Mouse (Mus musculus): Measurements from ENCODE around the gene Tmem269. TPM values are rescaled to one million over a fixed set of nuclear protein-coding genes. Genes with fewer than 3 reads are reported as not detected.

Gene Tmem269
- total RNA-seq, 2 experiments from 2014 or later = not detected

DNA sequence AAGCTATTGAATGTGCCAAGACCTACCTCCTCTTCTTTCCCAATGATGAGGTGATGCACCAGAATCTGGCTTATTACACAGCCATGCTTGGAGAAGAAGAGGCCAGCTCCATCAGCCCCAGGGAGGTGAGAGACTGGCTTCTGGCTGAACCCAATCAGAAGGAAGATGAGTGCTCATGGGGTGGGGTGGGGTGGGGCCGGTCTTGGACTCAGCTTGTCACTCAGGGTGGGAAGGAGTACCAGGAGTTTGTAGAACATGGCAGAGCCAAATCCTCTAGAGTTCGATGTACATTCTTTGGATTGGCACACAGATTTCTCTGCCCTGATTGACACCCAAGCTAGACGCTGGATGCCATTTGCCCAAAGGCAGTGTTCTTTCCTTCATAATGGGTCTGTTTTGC lies 20.6 kb upstream of the Tmem269 start:
- no peak for DNase-seq (ENCODE audit: low spot score in 2 of 2)

DNA sequence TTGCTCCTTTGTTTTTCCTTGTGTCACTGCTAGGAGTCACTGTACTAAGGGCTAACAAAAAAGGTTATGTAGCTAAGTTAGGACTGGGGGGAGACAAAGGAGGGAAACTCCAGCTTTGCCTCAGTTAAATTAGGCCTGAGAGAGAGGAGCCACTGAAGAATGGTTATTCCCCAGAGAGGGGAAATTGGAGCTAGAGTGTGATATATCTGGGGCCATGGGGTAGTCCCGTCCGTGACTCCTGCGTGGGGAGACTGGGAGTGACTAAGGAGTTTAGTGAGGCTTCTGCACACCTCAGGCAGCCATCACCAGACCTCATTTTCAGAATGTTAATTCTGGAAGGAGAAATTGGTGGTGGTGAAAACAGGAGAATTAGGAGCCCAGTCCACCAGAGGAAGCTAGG lies 16.3 kb upstream of the Tmem269 start:
- no peak for DNase-seq (ENCODE audit: low spot score in 2 of 2)

DNA sequence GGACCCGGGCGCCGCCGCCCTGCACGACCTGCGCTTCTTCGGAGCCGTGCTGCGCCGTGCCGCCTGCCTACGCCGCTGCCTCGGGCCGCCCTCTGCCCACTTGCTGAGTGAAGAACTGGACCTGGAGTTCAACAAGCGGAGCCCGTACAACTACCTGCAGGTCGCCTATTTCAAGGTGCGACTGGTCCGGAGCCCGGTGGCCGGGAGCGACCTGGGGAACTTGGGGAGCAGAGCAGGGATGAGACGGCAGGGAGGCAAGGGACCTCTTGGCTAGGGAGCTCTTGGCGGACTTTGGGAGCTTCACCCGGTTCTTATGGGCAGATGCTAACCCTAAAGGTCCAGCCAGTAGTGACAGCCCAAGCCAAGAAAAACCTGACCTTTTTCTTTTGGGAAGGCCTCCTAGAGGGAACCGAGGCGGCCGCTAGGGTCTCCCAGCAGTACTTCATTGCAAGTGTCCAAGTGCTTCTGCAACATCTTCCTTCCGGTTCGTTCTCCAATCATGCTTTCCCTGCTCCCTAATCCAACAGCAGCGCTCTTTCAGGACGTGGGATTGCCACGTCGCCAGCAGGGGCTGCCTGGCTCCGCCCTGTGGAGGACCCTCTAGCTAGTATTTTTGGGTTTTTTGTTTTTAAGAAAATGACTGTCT lies 15.4 kb upstream of the Tmem269 start:
- DNase-seq (ENCODE audit: low spot score in 2 of 2) = peak; percentile 45 to 51

DNA sequence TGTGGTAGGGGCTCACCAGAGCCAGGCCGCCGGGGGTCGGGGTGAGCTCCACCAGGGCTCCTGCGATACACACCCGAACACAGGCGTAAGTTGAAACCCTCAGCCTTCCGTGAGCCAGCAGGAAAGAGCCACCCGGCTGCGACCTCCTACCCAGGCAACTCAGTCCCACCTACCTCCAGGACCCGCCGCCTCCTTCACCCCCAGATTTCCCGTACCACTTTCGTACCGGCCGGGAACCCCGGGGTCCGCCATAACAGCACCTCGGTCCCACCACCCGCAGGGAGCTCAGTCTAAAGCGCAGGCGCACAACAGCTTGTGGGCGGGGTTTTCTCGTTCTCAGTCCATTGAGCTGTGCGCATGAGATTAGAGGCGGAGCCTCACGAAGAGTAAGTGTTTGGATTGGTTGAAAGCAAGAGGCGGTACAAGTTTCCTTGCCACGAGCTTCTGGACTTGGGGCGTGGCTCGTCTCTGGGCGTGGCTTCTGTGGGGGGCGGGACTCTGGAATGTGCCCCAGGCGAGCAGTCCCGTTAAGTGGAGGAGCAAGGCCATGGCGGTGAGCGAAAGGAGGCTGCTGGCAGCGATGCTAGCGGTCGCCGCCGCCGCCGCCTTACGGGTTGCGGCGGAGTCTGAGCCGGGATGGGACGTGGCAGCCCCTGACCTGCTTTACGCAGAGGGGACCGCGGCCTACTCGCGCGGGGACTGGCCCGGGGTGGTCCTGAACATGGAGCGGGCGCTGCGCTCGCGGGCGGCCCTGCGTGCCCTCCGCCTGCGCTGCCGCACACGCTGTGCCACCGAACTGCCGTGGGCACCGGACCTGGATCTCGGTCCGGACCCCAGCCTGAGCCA lies 14.6 kb upstream of the Tmem269 start, which contains the start of the genes AU022252 and P3h1:
TSS of gene AU022252 (minus strand) at position 303 of the 846 bp plus-strand sequence.
TSS of gene P3h1 (plus strand) at position 506 of the 846 bp plus-strand sequence.
- DNase-seq (ENCODE audit: low spot score in 2 of 2) = peak; percentile 95 to 96

DNA sequence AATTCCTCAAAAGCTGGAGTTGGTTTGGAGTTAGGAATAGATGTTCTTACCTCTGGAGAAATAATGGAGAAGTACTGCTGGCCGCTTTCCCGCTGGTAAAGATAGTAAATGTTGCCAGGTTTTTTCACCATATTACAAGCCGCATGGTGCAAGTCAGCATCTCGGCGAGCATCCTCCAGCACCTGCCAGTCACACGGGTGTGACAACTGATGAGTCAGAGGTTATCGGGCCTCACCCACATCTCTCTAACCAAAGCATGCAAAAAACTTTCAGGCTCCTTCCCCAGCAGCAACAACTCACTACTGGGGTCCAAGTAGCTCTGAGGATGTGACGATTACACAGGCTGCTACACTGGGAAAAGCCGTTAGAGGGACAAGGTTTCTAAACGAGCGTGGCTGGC lies 8.7 kb upstream of the Tmem269 start:
- no peak for DNase-seq (ENCODE audit: low spot score in 2 of 2)

DNA sequence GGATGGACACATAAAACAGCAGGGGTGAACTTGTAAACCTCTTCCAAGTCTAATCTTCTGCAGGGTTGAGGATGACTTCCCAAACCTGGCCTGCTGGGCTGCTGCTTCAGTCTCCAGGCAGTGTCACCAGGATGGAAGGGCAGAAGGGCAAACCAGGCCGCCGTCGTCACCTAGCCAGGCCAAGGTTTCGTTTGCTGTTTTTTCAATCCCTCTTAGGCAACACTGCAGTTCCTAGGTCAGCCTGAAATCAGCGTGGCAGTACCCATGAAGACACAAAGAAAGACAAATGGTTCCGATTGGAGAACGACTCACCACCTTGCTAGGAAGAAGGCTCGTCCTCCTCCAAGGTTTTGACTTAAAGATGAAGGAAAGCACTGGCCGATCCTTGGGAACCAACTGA lies 7.7 kb upstream of the Tmem269 start:
- DNase-seq (ENCODE audit: low spot score in 2 of 2) = no peak

DNA sequence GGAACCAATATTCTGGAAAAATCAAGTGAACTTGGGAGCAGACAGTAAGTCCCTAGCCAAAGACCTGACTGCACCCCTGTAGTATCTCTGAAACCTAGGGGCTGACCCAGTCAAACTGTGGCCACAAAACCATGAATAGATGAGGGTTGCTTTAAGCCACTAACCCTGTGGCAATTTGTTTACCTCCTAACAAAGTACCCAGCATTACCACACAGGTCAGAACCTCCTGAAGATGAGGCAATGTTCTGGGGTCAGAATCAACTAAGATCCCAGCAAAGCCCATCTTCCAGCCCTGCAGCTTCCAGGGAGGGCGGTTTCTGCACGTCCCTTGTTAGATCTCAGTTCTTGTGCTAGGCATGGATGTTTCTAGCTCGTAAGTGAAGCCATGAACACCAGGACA lies 6.5 kb upstream of the Tmem269 start:
- no peak for DNase-seq (ENCODE audit: low spot score in 2 of 2)

DNA sequence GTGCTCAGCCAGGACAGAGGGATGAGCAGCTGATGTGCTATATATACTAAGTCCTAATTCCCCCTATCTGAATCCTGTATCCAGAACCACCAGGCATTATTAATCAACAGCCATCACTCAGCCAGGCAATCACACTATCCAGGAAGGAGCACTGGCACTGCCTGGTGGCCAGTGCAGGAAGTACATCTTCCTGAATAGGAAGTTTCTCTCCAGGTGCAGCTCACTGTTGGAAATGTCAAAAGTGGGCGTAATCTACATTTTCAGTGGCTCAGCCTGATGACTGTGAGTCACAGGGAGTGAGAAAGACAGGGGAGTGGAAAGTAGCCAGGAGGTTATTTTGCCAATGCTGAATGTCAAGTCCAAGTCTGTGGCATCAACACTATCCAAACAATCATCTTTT lies 5.7 kb upstream of the Tmem269 start:
- peak in 1 of 2 experiments; percentile 40 for DNase-seq (ENCODE audit: low spot score in 2 of 2)

DNA sequence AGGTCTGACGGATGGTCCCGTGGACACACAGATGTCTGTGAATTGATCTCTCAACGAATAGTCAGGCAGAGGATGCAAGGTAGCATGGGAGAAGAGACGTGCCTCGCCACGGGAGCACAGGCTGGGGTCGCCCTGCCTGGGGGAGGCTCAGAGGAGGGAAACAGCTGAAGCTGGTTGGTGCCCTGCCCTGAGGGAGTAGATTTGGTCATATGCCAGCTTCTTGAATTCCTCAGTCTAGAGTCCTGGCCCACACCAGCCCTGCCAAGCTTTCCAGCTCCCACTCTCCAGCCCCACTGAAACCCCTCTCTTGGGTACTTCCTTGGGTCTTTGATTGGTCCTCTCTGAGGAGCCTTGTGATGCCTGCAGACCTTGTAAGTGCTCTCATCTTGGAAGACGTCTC lies 1.4 kb downstream of the Tmem269 start:
- no peak for DNase-seq (ENCODE audit: low spot score in 2 of 2)

DNA sequence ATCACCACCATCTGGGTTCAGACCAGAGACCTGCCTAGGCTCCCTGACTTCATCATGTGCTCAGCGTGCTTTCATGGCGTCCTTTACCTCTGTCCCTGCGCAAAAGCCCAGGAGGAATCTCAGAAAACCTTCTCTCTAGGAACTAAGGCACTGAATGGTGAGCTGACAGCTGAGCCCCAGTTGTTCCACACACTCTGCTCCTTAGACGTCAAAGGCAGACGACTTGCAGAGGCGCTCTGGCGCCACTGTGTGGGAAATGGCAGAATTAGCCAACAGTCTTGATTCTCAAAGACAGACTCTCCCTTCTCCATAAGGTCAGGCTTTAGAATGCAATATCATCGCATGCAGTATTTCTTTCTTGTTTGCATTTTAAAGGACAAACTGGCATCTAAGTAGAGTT lies 13.3 kb downstream of the Tmem269 start:
- DNase-seq (ENCODE audit: low spot score in 2 of 2) = peak in 1 of 2 experiments; percentile 61

DNA sequence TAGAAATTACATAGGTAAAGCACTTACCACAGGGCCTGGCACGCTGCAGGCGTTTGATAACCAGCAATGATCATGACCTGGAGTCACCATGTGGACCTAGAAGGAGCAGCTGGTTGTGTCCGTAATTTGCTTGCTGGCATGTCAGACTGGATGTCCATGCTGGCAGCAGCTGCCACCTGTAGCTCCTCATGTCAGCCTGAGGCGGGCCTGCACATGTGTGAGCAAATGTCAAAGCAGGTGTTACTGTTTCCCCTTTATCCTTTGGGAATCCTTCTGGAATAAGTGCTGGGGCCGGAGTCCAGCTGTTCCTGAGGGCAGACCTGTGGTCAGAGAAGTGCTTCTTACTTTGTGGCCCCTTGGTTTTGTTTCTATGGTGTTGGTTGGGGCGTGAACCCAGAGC lies 19.9 kb downstream of the Tmem269 start:
- no peak for DNase-seq (ENCODE audit: low spot score in 2 of 2)

DNA sequence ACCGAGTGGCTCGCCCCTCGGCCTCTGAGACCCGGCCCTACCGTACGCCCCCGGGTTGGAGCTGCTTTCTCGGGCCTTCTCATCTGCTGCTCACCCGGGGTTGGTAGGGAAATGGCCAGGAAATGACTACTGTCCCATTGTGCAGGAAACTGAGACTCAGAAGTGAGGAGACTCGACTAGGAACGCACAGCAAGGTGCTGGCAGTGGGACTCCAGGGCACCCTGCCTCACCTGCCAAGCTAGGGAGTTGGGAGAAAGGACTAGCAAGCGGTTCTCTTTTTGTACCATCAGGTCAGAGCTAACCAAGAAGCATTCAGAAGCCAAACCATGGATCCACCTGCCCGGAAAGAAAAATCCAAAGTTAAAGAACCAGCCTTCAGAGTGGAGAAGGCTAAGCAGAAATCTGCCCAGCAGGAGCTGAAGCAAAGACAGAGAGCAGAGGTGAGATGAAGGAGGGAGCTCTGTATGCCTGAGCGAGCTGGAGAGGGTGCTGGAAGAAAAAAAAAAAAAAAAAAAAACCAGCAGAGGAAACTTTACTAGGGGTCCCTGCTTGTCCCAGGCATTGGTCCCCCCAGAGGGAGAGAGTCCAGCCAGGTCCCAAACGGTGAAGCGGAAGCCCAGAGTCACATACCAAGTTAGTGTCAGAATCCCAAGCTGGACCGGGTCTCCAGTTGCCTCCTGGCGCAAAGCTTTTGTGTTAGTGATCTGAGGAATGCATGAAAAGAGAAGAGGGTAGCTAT lies 22.3 kb downstream of the Tmem269 start:
- no peak for DNase-seq (ENCODE audit: low spot score in 2 of 2)

DNA sequence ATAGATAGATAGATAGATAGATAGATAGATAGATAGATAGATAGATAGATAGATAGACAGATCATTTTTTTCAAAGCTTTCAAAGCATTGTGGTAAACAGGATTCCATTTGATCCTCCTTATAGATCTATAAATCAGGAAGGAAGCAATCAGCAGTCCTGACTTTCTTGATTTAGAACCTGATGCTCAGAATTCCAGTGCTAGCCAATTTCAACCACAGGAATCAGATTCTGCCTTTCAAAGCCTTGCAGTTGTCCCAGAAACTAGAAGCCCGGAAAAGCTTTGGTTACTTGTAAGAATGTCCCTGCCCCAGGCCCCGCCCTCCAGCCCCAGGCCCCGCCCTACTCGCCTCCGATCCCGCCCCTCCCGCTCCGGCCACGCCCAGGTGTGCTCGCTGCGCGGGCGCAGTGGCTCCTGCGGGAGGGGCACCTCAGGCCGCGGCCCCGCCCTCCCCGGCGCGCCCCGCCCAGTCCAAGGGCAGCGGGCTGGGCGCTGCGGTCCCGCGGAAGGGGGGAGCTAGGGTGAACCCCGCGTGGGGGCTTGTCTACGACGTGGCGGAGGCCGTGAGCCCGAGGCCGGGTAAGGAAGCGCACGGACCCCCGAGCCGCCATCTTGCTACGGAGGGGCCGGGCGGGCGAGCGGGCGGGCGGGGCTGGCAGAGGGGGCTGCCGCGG lies 23.0 kb downstream of the Tmem269 start, which contains the start of gene Svbp:
TSS of gene Svbp (plus strand) at position 398 of the 673 bp plus-strand sequence.
- DNase-seq (ENCODE audit: low spot score in 2 of 2) = peak; percentile 86 to 91

DNA sequence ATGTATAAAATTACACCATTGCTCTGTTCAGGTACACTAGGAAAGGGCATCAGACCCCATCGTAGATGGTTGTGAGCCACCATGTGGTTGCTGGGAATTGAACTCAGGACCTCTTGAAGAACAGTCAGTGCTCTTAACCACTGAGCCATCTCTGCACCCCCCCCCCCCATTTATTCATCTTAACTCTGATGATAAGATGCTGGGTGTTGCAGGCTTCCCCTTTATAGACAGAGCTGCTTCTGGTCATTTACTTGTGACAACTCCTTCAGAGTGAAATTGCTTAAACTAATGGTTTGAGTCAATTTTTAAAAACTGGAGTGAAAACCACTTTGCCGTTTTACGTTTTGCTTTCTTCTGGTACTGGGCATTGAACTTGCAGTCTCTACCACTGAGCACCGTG lies 25.3 kb downstream of the Tmem269 start:
- DNase-seq (ENCODE audit: low spot score in 2 of 2) = no peak

DNA sequence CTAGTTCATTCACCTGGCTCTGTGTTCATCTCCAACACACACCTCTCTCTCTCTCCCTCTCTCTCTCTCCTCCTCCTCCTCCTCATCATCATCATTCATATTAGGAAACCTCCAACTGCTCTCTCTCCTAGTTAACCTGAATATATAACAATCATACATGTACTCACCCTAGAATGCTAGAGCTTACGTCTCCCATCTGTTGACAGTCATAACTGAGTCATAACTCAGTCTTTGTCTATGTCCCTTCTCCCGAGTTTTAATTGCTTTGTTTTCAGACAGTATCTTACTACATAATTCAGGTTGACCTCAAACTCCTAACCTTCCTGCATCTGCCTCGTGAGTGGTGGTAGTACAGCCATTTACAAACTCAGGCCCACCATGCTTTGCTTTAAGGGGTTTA lies 26.7 kb downstream of the Tmem269 start:
- DNase-seq (ENCODE audit: low spot score in 2 of 2) = no peak

DNA sequence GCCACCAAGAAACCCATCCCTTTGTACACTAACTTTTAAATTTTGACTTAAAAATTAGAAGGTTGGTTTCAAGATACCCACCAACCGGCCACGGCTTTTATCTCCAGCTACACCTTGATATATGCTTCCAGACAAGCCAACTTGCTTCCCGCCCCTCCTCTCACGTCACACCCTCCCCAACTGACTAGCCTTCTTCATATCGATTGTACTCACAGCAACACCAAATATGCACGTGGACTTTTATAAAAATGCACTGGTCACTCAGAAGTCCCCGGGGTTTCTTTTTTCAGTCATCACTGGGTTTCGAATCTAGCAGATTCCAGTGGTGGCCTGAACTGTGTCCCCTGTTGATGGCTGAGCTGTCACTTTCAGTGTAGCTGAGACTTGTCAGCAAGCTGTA lies 27.4 kb downstream of the Tmem269 start:
- DNase-seq (ENCODE audit: low spot score in 2 of 2) = no peak

DNA sequence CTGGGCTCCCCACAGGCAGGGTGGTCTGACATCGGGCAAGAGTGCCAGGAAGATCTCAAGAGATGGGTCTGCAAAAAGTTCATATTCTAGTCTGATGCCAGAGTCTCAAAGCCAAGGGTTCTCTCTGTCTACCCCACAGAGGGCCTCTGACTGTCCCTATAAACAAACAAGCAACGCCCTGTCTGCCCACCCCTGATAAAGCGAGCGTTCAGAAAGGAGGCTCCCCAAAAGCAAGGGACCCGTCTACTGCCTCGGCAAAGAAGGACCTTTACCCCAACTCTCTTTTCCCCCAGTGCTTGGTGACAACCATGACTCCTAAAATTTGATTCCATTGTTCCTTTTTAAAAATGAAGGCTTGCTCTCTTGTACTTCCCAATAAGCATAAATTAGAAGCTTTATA lies 28.2 kb downstream of the Tmem269 start, which contains the start of gene Ermap:
TSS of gene Ermap (minus strand) at position 148 of the 400 bp plus-strand sequence.
- DNase-seq (ENCODE audit: low spot score in 2 of 2) = no peak

DNA sequence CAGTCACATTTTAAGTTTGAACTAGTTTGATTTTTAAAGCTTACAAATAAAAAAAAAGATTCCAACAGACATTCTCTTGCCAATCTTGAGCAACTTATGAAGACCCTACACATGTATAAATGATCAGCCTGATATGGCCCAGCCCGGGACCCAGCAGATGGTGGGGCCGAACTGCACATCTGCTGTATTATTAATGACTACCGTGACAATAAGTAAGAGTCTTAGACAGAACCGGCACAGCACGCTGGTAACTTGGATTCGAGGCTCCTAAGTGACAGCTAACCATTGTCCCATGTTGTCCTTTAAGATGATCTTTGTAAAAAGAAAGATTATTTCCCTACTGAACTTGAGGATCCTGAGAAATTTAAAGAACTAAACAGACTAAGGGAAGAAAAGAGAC lies 28.6 kb downstream of the Tmem269 start:
- DNase-seq (ENCODE audit: low spot score in 2 of 2) = no peak

DNA sequence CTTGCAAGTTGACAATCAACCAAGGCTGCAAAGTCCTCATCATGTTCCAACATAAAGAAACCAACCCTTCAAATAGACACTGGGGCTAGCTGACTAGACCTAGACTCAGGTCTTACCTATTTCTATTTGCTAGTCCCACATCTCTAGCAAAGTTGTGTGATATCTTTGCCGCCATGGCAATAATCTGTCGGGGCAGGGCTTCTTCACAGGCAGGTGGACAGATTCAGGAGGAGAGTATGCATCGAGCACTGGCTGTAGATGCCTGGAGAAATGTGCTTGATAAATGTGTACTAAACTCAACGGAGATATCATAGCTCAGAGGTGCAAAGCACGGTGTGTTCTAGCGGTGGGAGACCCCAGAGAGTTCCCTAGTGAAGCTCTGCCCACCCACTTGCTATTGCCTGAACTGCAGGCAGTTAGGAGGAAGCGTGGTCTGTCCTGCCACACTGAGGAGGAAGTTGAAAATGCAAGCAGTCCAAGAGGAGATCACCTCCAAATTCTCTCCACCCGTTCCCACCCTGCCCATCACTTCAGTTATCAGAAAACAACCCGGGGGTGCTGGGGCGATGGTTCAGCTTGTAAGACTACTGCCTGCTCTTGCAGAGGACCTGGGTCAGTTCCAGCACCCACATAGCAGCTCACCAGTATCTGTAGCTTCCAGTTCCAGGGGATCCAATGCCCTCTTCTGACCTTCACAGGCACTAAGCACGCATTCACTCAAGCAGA lies 29.8 kb downstream of the Tmem269 start:
- no peak for DNase-seq (ENCODE audit: low spot score in 2 of 2)

DNA sequence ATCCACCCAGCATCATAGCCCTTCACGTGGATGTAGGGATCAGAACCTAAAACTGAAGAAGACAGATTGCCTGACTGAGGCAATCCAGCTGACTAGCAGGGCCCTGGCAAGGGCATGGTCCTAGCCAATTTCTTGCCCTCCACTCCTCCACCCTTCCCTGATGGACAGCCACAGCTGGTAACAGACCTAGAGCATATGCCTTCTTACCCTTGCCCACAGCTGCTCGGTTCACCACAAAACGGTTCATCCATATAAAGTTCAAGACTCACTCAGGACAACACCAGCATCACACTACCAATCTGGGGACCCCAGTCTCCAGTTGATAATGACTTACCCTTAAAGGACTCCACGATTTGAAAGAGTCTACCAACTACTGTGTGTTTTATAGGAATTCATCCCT lies 32.2 kb downstream of the Tmem269 start:
- DNase-seq (ENCODE audit: low spot score in 2 of 2) = no peak

All from adrenal gland, adult 18-20 months (tissue).